Mouse (Mus musculus): ENCODE data around the gene Cacna2d4. TPM values are rescaled to one million over a fixed set of nuclear protein-coding genes. Genes with fewer than 3 reads are reported as not detected.
A peak's percentile ranks its signal among the peaks of the same experiment; 100 is the strongest.
"Not testable (repeated sequence)": the region's sequence is repeated elsewhere in the genome, so short reads cannot be mapped to it uniquely, and the experiment has no call there.

Gene Cacna2d4
- polyA plus RNA-seq, 1 experiment from 2014 or later = not detected

DNA sequence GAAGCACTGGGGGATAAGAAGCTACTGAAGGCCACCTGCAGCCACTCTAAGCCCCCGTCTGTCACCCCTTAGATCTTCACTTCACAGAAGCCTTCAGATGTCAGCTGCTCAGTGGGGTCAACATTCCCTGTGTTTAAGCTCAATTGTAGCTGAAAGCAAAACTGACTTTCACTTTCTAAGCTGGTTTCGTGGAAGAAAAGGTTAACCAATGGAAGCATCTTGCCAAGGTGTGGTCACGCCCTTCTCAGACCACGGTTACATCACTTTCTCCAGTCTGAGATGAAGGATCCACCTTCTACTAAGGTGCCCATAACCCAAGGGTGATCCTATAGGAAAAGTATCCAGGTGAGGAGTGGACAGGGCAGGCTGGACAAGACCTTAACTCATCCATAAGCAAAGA, 130.5 kb downstream of the Cacna2d4 start:
- not testable (repeated sequence) for H3K27ac ChIP-seq
- H3K36me3 ChIP-seq = peaks cover 72% of the 10 kb centered on the region
- WGBS = 79% methylated on average over 4 of the region's 4 CpGs

DNA sequence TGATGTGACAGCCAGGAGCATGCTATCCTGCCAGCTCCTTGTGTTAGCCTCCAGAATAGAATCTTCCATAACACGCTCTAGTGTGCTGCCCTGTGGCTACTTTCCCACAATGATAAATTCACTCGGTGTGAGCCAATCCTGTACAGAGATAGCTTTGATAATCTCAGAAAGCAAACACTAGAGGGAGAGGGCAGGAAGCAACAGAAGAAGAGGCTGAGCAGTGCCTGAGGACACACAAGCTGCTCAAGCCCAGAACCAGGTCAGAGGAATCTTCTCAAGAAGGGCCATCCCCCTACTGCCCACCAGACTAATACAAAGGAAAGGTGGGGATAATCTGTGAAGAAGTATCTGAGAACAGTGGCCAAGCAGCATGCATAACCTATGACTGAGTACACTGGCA, 131.1 kb downstream of the Cacna2d4 start:
- no peaks in the 10 kb centered on the region for H3K27me3 ChIP-seq (ENCODE audit: low read depth, poor library complexity, severe bottlenecking)
- H3K9me3 ChIP-seq (replicated peaks) = no peaks in the 10 kb centered on the region
- H3K4me1 ChIP-seq = no peaks in the 10 kb centered on the region
- WGBS = 94% methylated on average over 2 of the region's 2 CpGs
- no peak overlapping the region for H3K4me3 ChIP-seq
- no peak for DNase-seq (ENCODE audit: low spot score)
- H3K27ac ChIP-seq = no peak overlapping the region
- H3K36me3 ChIP-seq = peaks cover 69% of the 10 kb centered on the region

More for the DNA sequence above, 130.5 kb downstream of the Cacna2d4 start:
- not testable (repeated sequence) for DNase-seq (ENCODE audit: low spot score); H3K27me3 ChIP-seq (ENCODE audit: low read depth, poor library complexity, severe bottlenecking); H3K9me3 ChIP-seq (replicated peaks); H3K4me1 ChIP-seq; H3K4me3 ChIP-seq

DNA sequence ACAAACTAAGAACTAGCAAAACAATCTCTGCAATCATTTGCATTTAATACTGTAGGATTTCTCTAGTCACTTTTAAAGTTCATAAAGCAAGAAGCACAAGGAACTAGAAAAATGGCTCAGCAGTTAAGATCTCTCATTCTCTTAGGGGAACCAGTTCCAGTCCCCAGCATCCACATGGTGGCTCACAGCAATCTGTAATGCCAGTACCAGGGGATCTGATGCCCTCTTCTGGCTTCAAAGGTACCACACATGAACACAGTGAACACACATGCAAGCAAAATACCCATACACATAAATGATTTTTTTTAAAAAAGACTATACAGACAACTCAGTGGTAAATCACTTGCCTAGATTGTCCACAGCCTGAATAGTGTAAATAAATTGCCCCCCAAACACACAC, 135.3 kb downstream of the Cacna2d4 start:
- no peaks in the 10 kb centered on the region for H3K9me3 ChIP-seq (replicated peaks)
- no peaks in the 10 kb centered on the region for H3K4me1 ChIP-seq
- H3K27ac ChIP-seq = no peak overlapping the region
- DNase-seq (ENCODE audit: low spot score) = no peak
- no peaks in the 10 kb centered on the region for H3K27me3 ChIP-seq (ENCODE audit: low read depth, poor library complexity, severe bottlenecking)
- no peak overlapping the region for H3K4me3 ChIP-seq
- H3K36me3 ChIP-seq = peaks cover 29% of the 10 kb centered on the region

DNA sequence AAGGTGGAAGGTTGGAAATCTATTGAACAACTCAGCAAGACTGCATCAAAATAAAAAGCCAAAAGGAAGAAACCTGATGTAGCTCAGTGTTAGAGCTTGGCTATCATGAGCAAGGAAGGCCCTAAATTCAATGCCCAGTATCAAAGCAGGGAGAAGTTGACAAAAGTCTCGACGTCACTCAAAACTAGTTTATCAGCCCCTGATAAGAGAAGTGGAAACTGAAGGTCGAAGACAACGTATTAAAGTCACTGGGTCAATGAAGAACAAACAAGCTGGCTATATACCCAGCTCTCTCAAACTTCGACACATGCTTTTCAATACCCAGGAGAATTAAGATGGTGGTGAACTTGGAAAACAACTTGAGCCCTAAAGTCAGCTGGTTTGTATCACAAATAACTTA, 135.9 kb downstream of the Cacna2d4 start:
- Histone ChIP-seq H3K27ac (no peak overlapping the region), H3K27me3 (ENCODE audit: low read depth, poor library complexity, severe bottlenecking) (no peaks in the 10 kb centered on the region), H3K36me3 (peaks cover 25% of the 10 kb centered on the region), H3K9me3 (replicated peaks) (no peaks in the 10 kb centered on the region), H3K4me1 (no peaks in the 10 kb centered on the region), H3K4me3 (no peak overlapping the region)
- no peak for DNase-seq (ENCODE audit: low spot score)
- 89% methylated on average over 5 of the region's 5 CpGs for WGBS

DNA sequence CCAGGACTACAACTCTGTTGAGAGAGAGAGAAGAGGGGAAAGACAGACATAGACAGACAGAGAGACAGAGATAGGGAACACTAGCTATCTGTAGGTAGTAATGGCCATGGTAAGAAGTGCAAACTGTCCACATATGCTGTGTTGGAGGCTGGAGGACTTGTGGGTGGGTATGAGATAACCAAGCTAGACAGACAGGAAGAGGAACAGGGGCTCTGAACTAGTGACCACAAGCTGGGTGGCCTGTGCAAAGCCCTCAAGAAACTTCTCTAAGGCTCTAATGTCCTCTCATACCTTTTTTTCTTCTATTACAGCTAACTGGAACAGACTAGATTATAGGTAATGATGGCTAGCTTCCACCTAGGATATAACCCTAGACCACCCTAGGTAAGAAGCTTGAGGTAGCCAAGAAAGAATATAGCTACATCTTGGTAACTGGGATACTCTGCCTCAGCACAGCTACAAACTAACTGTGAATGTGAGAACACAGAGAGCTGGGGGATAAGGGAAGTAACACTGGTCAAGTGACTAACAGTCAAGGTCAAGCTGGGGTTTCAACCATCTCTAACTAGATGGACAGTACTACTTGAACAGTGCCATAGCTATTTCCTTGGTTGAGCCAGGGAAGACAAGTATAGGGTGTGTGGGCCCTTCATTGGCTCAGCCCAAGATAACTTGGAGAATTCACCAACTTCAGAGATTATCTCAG, 136.8 kb downstream of the Cacna2d4 start:
- Histone ChIP-seq H3K4me3 (no peak overlapping the region), H3K4me1 (peaks cover 4% of the 10 kb centered on the region; the same call in 1 of the 2 replicates), H3K36me3 (peaks cover 18% of the 10 kb centered on the region), H3K27ac (no peak overlapping the region), H3K27me3 (ENCODE audit: low read depth, poor library complexity, severe bottlenecking) (no peaks in the 10 kb centered on the region), H3K9me3 (replicated peaks) (no peaks in the 10 kb centered on the region)
- DNase-seq (ENCODE audit: low spot score) = no peak

DNA sequence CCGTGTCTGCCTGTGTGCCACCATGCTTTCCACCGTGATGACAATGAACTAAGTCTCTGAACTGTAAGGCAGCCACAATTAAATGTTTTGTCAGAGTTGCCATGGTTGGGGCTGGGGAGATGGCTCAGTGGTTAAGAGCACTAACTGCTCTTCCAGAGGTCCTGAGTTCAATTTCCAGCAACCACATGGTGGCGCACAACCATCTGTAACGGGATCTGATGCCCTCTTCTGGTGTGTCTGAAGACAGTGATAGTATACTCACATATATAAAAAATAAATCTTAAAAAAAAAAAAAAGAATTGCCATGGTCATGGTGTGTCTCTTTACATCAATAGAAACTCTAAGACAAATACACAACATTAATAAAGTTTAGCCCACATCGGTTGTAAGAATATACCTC, 138.7 kb downstream of the Cacna2d4 start:
- Histone ChIP-seq H3K27ac (no peak overlapping the region), H3K9me3 (replicated peaks) (no peaks in the 10 kb centered on the region), H3K36me3 (0 out of 2 replicates have a peak, but pooled peaks cover 2% of the 10 kb centered on the region), H3K4me1 (peaks cover 4% of the 10 kb centered on the region; the same call in 1 of the 2 replicates), H3K4me3 (no peak overlapping the region), H3K27me3 (ENCODE audit: low read depth, poor library complexity, severe bottlenecking) (no peaks in the 10 kb centered on the region)
- 78% methylated on average over 5 of the region's 5 CpGs for WGBS
- no peak for DNase-seq (ENCODE audit: low spot score)

DNA sequence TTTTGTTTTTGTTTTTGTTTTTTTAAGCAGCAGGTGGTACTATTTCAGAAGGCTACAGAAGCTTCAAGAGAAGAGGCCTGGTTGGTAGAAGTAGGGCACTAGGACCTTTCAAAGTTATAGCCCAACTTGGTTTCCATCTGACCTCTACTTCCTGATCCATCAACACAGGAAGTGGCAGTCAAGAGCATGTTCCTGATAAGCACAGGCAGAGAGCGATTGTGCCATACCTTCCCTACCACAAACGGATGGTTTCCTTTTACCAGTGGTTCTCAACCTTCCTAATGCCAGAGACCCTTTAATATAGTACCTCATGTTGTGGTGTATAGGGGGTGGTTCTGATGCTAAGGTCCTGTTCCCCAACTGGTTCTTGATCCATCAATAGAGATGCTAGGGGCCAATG, 141.3 kb downstream of the Cacna2d4 start:
- H3K27me3 ChIP-seq (ENCODE audit: low read depth, poor library complexity, severe bottlenecking) = no peaks in the 10 kb centered on the region
- no peak overlapping the region for H3K4me3 ChIP-seq
- no peaks in the 10 kb centered on the region for H3K9me3 ChIP-seq (replicated peaks)
- peaks cover 4% of the 10 kb centered on the region; the same call in 1 of the 2 replicates for H3K4me1 ChIP-seq
- WGBS = 77% methylated on average over 2 of the region's 2 CpGs
- no peaks in the 10 kb centered on the region for H3K36me3 ChIP-seq
- DNase-seq (ENCODE audit: low spot score) = no peak
- H3K27ac ChIP-seq = no peak overlapping the region

DNA sequence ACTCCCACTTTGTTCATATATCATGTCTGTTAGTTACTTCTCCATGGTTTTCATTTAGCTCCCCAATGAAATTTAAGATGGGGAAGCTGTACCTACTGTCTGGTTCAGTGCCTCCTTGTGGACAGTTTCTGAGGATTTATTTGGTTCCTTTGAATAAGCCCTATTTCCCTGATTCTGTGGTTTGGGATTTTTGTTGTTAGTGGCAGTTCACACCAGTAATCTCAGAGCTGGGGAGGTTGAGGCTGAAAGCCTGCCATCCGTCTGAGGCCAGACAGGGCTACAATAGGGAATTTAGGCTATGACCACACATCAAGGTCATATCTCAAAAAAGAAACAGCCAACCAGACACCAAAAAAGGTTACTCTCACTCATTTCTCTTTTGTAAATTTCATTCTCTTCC, 142.3 kb downstream of the Cacna2d4 start:
- H3K36me3 ChIP-seq = no peaks in the 10 kb centered on the region
- H3K27ac ChIP-seq = no peak overlapping the region
- H3K27me3 ChIP-seq (ENCODE audit: low read depth, poor library complexity, severe bottlenecking) = no peaks in the 10 kb centered on the region
- DNase-seq (ENCODE audit: low spot score) = no peak
- no peaks in the 10 kb centered on the region for H3K9me3 ChIP-seq (replicated peaks)
- 90% methylated on average over 1 of the region's 1 CpGs for WGBS
- no peak overlapping the region for H3K4me3 ChIP-seq
- H3K4me1 ChIP-seq = peaks cover 4% of the 10 kb centered on the region

DNA sequence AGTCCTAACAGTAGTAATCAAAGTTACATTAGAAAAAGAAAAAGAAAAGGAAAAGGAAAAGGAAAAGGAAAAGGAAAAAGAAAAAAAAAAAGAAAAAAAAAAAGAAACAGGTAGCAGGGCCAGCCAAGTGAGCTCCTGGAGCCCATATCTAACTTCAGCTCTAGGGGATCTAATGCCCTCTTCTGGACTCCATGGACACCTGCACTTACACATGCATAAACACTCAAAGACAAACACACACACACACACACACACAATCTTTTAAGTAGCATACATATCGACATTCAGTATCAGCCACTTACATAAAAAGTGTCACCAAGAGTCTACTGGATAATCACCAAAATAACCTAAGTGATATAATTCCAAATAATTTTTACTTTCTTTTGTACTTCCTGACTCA, 149.3 kb downstream of the Cacna2d4 start:
- WGBS = 95% methylated on average over 1 of the region's 1 CpGs
- no peak overlapping the region for H3K27ac ChIP-seq
- no peak for DNase-seq (ENCODE audit: low spot score)

DNA sequence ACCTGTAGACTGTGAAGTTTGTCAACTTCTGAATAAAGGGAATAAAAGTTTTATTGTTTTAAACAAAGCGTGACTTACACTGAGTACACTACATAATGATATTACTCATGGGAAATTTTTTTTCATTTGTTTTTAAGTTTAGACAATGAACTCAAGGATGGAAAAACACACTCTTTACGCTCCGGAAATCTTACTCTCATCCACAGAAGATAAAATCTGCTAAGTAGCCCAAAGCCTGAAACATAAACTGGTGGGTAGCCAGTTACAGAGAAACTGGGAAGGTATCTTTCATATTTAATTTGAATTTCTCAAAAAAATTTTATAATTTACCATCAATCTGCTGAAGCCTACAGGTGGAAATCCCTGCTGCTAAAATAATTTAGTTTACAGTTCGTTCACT, 150.1 kb downstream of the Cacna2d4 start:
- no peaks in the 10 kb centered on the region for H3K9me3 ChIP-seq (replicated peaks)
- DNase-seq (ENCODE audit: low spot score) = no peak
- no peak overlapping the region for H3K4me3 ChIP-seq
- no peaks in the 10 kb centered on the region for H3K36me3 ChIP-seq
- H3K27me3 ChIP-seq (ENCODE audit: low read depth, poor library complexity, severe bottlenecking) = no peaks in the 10 kb centered on the region
- 91% methylated on average over 4 of the region's 4 CpGs for whole genome bisulfite sequencing
- H3K27ac ChIP-seq = no peak overlapping the region
- peaks cover 23% of the 10 kb centered on the region for H3K4me1 ChIP-seq

More for the DNA sequence above, 149.3 kb downstream of the Cacna2d4 start:
- H3K4me1 ChIP-seq = peaks cover 23% of the 10 kb centered on the region
- H3K4me3 ChIP-seq = no peak overlapping the region
- no peaks in the 10 kb centered on the region for H3K36me3 ChIP-seq
- no peaks in the 10 kb centered on the region for H3K27me3 ChIP-seq (ENCODE audit: low read depth, poor library complexity, severe bottlenecking)
- H3K9me3 ChIP-seq (replicated peaks) = no peaks in the 10 kb centered on the region

DNA sequence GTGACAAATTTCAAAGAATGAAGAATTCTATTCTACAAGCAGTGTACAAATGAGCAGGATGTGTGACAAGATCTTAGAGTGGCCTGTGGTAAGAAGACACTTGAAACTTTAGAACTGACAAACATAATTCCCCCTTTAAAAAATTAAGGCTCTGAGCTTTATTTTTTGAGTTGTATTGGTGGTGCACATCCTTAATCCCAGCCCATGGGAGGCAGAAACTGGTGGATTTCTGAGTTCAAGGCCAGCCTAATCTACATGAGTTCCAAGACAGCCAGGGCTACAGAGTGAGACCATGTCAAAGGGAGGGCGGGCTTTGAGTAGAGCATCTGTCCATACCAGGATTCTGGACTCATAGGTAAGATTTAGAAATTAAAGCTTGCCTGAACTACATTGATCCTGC, 150.5 kb downstream of the Cacna2d4 start:
- Histone ChIP-seq H3K27ac (no peak overlapping the region), H3K27me3 (ENCODE audit: low read depth, poor library complexity, severe bottlenecking) (no peaks in the 10 kb centered on the region), H3K4me1 (peaks cover 23% of the 10 kb centered on the region), H3K4me3 (no peak overlapping the region), H3K36me3 (no peaks in the 10 kb centered on the region), H3K9me3 (replicated peaks) (no peaks in the 10 kb centered on the region)
- WGBS = 94% methylated on average over 1 of the region's 1 CpGs
- DNase-seq (ENCODE audit: low spot score) = no peak

DNA sequence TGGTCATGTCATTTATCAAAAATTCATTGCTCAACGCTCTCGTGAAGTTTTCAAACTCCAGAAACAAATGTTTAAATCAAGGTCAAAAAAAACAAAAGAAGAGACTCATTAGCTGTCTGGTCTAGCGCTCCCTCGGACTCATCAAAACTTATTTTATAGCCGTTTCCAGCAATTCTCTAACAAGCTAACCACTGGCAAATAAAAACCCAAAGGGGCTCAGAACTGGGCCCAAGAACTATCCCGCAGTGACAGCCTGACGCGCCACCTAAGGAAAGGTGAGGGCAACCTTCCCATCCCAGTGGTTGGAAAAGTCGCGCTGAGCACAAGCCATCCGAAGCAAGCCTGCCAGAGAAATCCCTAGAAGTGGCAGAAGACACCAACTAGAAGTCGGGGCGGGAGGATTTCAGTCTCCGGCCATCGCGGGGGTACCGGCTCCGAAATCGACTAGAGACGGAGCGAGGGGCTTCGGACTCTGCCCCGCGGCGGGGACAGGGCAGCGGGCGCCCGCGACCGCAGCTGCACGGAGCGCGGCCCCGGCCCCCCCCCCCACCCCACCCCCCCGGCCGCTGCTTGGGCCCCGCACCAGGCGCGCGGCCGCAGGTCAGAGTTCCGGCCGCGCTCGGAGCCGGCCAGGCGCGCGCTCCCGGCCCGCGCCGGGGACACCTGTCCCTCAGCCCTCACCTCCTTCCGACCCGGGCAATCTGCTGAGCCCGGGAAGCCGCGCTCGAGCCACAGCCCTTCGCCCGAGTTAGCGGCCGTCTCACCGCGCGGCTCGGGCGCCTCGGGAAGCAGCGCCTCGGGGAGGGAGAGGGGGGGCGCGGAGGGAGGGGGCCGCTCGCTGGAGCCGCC, 151.7 kb downstream of the Cacna2d4 start:
- WGBS = 2% methylated on average over 49 of the region's 76 CpGs
- Histone ChIP-seq H3K9me3 (replicated peaks) (no peaks in the 10 kb centered on the region), H3K36me3 (no peaks in the 10 kb centered on the region), H3K27me3 (ENCODE audit: low read depth, poor library complexity, severe bottlenecking) (no peaks in the 10 kb centered on the region), H3K27ac (peak overlapping the region; percentile 96), H3K4me3 (peak overlapping the region; percentile 92), H3K4me1 (peaks cover 23% of the 10 kb centered on the region)
- DNase-seq (ENCODE audit: low spot score) = no peak

DNA sequence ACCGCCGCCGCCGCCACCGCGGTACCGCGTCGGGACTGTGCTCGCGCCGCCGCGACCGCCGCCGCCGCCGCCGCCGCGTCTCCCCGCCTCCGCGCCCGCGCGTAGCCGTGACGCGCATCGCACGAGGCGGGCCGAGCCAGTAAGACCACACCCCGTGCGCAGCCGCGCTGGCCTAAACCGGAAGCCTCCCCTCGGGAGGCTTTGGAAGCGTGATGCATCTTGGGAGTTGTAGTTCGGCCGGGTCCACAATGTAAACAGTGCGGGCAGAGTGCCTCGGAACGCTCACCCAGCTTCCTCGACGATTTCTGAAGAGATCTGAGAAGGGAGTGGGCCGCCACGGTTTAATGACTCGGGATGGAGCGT, 152.3 kb downstream of the Cacna2d4 start:
- Histone ChIP-seq H3K9me3 (replicated peaks) (no peaks in the 10 kb centered on the region), H3K27me3 (ENCODE audit: low read depth, poor library complexity, severe bottlenecking) (no peaks in the 10 kb centered on the region), H3K4me3 (peak overlapping the region; percentile 92), H3K36me3 (no peaks in the 10 kb centered on the region), H3K27ac (peak overlapping the region; percentile 96), H3K4me1 (peaks cover 23% of the 10 kb centered on the region)
- under 1% methylated on average over 48 of the region's 53 CpGs for WGBS
- peak; percentile 95 for DNase-seq (ENCODE audit: low spot score)
